Mouse (Mus musculus): ENCODE results near the gene Fthl17b.
"Not testable (repeated sequence)": the region's sequence is repeated elsewhere in the genome, so short reads cannot be mapped to it uniquely, and the experiment has no call there.

The Fthl17b gene

DNA sequence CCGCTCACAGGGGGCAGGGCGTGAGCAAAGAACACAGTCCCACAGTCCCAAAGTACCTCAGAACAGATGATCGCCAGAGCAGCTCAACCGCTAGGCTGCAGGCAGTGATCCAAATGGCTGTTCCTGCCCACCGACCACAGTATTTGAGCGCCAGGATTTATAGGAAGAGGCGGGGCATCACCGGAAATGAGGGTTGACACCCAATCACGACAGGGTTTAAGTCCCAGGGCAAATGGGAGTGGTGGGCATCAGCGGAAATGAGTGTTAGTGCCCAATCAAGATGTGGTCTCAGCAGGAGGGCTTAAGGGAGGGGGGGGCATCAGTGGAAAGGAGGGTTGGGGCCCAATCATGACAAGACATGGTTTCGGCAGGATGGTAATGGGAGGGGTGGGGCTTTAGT lies at the start of gene Fthl17b:
Gene Fthl17b, minus strand, starts transcription at position 101 of the 400 bp plus-strand sequence.
- DNase-seq (ENCODE audit: low read depth): not testable (repeated sequence)

DNA sequence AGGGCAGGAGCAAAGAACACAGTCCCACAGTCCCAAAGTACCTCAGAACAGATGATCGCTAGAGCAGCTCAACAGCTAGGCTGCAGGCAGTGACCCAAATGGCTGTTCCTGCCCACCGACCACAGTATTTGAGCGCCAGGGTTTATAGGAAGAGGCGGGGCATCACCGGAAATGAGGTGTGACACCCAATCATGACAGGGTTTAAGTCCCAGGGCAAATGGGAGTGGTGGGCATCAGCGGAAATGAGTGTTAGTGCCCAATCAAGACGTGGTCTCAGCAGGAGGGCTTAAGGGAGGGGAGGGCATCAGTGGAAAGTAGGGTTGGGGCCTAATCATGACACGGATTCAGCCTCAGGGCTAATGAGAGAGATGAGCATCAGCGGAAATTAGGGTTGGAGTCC lies 23.9 kb upstream of the Fthl17b start, which contains the start of gene Fthl17d:
Gene Fthl17d, minus strand, starts transcription at position 101 of the 400 bp plus-strand sequence.
- not testable (repeated sequence) for DNase-seq (ENCODE audit: low read depth)

DNA sequence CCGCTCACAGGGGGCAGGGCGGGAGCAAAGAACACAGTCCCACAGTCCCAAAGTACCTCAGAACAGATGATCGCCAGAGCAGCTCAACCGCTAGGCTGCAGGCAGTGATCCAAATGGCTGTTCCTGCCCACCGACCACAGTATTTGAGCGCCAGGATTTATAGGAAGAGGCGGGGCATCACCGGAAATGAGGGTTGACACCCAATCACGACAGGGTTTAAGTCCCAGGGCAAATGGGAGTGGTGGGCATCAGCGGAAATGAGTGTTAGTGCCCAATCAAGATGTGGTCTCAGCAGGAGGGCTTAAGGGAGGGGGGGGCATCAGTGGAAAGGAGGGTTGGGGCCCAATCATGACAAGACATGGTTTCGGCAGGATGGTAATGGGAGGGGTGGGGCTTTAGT lies 13.7 kb upstream of the Fthl17b start, which contains the start of gene Fthl17c:
Gene Fthl17c, minus strand, starts transcription at position 101 of the 400 bp plus-strand sequence.
- DNase-seq (ENCODE audit: low read depth): not testable (repeated sequence)

DNA sequence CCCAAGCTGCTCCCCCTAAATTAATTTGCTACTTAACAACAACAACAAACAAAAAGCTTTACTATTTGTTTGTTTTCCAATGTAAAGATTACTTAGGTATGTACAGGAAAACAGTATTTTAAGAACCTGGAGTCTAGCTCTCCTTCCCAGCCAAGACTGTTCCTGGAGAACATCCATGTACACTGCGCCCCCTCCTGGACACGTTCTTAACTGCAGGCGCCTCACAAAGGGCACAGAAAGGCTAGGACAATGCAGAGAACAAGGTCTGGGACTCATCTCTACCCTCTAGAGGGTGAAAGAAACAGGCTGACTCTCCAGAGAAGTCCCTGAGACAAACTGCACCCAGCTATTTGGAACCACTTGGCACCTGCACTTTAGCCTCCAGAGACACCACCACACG lies 1.8 kb upstream of the Fthl17b start:
- not testable (repeated sequence) for DNase-seq (ENCODE audit: low read depth)

DNA sequence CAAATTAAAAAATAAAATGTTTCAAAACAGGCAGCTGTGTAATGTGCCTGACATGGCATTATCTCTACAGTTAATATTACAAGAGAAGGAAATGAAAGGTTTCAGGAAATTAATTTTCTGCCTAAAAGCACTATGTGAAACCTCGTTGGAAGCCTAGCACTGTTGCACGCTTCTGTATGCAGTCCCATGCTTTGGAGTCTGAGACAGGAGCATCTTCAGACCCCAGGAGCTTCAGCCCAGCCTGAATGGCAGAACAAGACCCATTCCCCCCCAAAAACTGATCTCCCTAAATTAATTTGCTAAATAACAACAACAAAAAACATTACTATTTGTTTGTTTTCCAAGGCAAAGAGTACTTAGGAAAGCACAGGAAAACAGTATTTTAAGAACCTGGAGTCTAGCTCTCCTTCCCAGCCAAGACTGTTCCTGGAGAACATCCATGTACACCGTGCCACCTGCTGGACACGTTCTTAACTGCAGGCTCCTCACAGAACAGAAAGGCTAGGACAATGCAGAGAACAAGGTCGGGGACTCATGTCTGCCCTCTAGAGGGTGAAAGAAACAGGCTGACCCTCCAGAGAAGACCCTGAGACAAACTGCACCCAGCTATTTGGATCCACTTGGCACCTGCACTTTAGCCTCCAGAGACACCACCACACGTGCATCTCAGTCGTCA lies 14.5 kb downstream of the Fthl17b start:
- peak; percentile 42 for DNase-seq (ENCODE audit: low read depth)

DNA sequence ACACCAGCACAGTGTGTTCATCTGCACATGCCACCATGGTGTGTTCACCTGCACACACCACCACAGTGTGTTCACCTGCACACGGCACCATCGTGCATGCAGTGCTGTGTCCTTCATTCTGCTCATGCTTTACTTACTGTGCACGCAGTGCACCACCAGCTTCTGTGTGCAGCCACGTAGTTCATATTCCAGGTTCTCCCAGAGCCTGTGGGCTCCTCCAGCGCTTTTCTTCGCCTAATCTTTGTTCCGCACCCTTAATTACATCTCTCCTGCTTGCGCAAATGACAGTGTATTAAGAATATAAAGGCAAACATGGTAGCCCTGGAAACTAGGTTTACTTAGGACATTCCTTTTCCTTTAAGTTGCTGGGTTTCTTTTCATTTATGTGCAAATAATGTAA lies 18.7 kb downstream of the Fthl17b start:
- DNase-seq (ENCODE audit: low read depth): no peak

DNA sequence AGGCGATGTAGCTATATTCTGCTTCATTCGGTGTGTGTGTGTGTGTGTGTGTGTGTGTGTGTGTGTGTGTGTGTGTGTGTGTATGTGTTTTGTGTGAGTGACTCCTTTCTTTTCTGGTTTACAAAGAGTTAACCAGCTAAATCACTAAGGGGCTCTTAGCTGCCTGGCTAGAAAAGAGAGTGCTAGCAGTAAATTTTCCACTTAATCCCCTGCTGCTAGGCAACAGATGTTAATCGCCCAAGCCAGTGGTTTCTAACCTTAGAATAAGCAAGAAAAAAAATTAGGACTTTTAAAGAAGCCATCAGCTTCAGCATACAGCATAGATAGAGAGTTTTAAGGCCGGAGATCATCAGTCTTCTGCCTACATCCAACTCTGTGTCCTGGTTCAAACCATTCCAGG lies 35.5 kb downstream of the Fthl17b start:
- no peak for DNase-seq (ENCODE audit: low read depth)

DNA sequence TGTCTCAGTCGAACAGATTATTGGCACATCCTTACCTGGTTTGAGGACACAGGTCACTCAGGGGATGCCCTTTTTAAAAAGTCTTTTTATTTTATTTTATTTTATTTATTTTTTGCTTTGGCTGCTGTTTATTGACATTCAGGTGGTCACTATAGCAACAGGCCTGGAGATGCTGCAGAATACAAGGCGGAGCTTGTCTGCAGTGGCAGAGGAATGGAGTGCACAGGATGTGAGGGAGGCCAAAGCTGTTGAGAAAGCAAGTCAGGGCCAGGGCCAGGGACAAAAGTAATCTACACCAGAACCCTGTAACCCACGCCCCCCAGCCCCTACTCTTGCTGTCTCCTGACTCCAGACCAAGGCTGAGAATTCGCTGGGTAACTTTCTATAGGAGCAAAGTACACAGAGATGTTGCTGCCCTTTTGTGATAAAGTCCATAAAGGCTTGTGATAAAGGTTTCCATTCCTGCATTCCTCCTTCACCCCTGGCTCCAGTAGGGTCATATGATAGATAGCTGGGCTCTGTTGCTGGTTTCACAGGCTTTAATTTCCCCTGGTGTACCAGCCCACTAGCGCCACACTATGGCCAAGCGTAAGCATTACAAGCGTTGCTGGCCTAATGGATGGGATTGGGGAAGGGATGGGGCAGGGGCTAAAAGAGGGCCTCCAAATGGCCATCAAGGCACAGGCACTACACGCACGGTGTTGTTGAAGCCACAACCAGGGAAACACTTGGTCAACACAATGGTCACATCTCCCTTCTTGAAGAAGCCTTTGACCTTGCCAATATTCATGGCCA lies 40.8 kb downstream of the Fthl17b start:
- DNase-seq (ENCODE audit: low read depth): no peak

DNA sequence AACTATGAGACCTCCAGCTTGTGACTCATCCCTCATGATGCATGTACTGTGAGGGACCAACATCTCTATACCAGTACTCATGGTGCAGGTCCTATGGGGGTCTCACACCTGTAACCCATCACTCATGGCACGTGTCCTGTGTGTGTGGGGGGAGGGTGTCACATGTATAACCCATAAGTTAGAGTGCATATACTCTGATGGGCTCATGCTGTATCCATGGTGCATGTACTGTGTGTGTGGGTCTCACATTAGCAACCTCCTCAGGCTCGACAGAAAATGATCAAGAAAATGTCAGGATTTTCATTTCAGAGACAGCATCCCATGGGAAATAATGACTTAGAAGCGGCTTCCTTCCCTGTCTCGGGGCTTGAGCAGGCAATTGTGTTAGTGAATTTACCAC lies 41.7 kb downstream of the Fthl17b start:
- no peak for DNase-seq (ENCODE audit: low read depth)

Measured in naive thymus-derived CD4-positive, alpha-beta T cell, adult 2 months (primary cell).